Comparison of ENCODE assay signal across 8 mouse cellular contexts in genomic region chr8:110645340-110645739, GRCm38 (mm10).
"Had no signal": no experiment of that assay in that cellular context is flagged by ENCODE, and none has a peak within 500 bp of the region (broad histone marks: within the 10 kb centered on the region; RNA-seq: fewer than 3 reads in every experiment).

No protein-coding gene starts in this region.

- H3K9ac ChIP-seq: intestine, embryonic 15.5 days; limb, embryonic 13.5 days; liver, embryonic 12.5 days; lung, embryonic 14.5 days; neural tube, embryonic 15.5 days had no signal

- H3K4me3 ChIP-seq: intestine, embryonic 15.5 days; limb, embryonic 13.5 days; liver, embryonic 12.5 days; midbrain, embryonic 10.5 days; myocyte; neural tube, embryonic 15.5 days had no signal

- H3K4me1 ChIP-seq: intestine, embryonic 15.5 days; limb, embryonic 13.5 days; liver, embryonic 12.5 days; midbrain, embryonic 10.5 days; neural tube, embryonic 15.5 days had no signal

- H3K9me3 ChIP-seq: intestine, embryonic 15.5 days; limb, embryonic 13.5 days; liver, embryonic 12.5 days; midbrain, embryonic 10.5 days; neural tube, embryonic 15.5 days had no signal

- H3K27ac ChIP-seq: intestine, embryonic 15.5 days; limb, embryonic 13.5 days; liver, embryonic 12.5 days; midbrain, embryonic 10.5 days; neural tube, embryonic 15.5 days; stomach, postnatal 0 days had no signal

- H3K27me3 ChIP-seq: intestine, embryonic 15.5 days; limb, embryonic 13.5 days; liver, embryonic 12.5 days; neural tube, embryonic 15.5 days had no signal

- H3K4me2 ChIP-seq: intestine, embryonic 15.5 days; limb, embryonic 13.5 days; liver, embryonic 12.5 days; lung, embryonic 14.5 days; neural tube, embryonic 15.5 days had no signal

- ATAC-seq: liver, embryonic 12.5 days had no signal
